Mouse (Mus musculus) embryonic stem cell, embryonic (primary cell): Measurements from ENCODE around the gene Fam71e1.

Experiments
- CTCF ChIA-PET, 4 experiments: fragments of 300-600 bp in 2 of 4; fragments of 350-600 bp in 2 of 4; sonication (Branson Sonifier 250); formaldehyde crosslinking; loops; one replicate each; lab custom pipeline; 2022; ENCODE audit warnings: inconsistent platforms in 2 of 4; lab: Charles Lee
- POLR2A ChIA-PET, 4 experiments: fragments of 300-600 bp in 2 of 4; fragments of 350-600 bp in 2 of 4; sonication (Branson Sonifier 250); formaldehyde crosslinking; loops; one replicate each; lab custom pipeline; 2022; ENCODE audit warnings: antibody characterized with exemption in 4 of 4, inconsistent platforms in 1 of 4; lab: Charles Lee

Gene Fam71e1

DNA sequence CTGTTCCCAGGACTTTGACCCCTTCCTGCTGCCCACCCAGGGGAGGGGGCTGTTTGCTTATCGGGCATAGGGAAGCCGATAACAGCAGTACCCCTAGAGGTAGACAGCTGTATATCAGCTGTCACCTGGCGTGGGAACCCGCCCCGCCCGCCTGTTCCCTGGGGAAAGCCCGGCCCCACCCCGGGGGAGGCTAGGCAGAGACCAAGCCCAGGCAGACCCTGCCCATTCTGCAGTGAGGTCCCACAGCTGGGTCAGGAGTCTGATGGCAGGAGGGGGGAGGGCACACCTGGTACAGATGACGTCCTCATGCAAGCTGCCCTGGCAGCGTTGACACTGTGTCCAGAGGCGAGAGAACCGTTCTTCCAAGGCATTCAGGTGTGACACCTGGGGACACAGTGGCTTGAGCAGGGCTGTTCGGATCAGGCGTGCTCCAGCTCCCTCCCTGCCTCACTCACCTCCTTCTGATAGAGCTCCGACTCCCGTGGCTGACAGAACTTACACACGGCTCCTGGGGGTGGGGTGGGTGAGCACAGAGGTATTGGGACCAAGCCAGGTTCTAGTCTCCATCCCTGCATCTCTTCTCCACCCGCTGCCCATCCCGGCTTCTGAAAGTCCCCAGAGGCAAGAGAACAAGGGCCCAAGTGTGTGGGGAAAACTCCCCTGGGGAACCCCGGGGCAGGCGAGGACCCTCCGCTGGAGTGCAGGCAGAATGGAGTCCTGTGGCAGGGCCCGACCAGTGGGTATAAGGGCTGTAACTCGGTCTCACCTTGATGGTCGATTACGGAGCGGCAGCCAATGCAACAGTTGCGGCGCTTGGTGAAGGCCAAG lies 36.8 kb downstream of the Fam71e1 start:
- CTCF ChIA-PET = interaction anchor here in 3 of 4 experiments (0.7 to 6.6 kb wide), 6 partner anchors 9 to 194 kb away, joined by 3 to 43 read pairs (median 3); partner anchors contain the start of gene Pold1 (in 1 of the 3)
- POLR2A ChIA-PET = interaction anchor here in 2 of 4 experiments (0.6 to 2.1 kb wide), 6 partner anchors 10 to 111 kb away, joined by 3 to 12 read pairs (median 4); partner anchors contain the start of genes Nr1h2 (in 1 of the 2) and Pold1 (in 1 of the 2)

DNA sequence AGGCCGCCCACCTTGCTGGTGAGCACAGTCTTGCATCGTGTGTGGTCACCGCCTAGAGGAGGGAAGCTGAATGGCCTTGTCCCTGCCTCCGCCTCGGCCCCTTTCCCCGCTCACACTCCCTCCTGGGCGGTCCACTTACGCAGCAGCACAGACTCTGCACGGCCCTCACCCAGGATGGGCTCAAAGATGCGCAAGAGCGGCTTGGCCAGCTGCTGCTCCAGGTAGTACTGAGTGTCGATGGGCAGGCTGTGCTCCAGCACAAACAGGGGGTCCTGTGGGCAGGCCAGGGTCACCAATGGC lies 37.3 kb downstream of the Fam71e1 start:
- POLR2A ChIA-PET = interaction anchor here in 2 of 4 experiments (0.8 to 1.3 kb wide), 5 partner anchors 10 to 105 kb away, joined by 3 to 6 read pairs (median 4); partner anchors contain the start of gene Pold1 (in 2 of the 2)
- CTCF ChIA-PET = interaction anchor here in 2 of 4 experiments (0.9 to 6.6 kb wide), 3 partner anchors 8 to 107 kb away, joined by 3 to 43 read pairs (median 3); partner anchors contain the start of gene Pold1 (in 1 of the 2)

DNA sequence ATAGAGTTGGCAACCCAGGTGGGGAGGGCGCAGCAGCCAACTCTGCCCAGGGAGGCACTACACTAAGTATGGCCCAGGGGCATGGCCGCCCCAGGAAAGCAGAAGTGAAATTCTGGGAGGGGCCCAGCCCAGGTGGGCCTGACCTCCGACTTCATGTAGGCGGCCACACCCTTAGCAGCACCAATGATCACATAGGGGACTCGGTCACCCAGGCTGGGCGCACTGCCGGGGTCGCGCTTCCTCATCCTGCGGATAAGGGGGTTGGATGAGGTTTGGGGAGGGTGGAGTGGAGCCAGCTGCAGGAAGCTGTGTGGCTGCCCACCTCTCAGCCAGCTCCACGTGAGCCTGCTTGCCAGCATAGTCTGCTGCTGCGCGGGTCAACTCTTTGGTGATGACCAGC lies 37.9 kb downstream of the Fam71e1 start:
- CTCF ChIA-PET = interaction anchor here in 3 of 4 experiments (0.6 to 6.6 kb wide), 8 partner anchors 14 to 182 kb away, joined by 3 to 43 read pairs (median 4); partner anchors contain the start of gene Pold1 (in 1 of the 3)

DNA sequence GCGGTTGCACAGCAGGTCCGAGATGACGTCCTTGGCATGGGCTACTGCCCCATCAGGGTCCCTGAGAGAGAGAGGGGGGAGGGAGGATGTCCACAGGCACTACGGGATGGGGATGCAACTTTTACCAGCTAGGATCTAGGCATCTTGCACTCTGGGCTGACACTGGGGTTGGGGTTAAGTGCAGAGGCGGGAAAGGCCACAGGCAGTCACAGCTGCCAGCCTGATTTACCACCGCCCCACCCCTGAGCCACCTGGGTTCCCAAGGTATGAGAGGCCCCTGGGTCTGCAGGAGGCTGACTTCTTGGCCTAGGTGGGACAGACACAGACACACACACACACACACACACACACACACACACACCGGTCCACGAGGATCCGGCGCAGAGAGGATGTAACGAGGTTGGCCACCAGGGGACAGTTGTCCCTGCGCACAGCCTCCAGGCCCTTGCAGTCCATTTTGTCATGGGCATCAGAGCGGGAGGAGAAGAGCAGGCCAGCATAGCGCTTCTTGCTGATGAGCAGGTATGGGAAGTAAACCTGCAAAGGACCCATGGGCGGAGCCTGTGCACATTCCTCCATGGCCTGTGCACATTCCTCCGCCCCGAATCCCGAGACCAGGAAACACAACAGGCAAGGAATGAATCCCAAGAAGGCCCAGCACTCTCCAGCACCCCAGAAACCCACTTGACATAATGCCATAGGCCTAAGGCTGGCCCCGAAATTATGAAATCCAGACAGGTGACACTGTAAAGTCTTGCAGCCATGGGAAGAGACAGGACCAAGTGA lies 38.5 kb downstream of the Fam71e1 start:
- POLR2A ChIA-PET = interaction anchor here in 3 of 4 experiments (0.8 to 5.1 kb wide), 13 partner anchors 7 to 104 kb away, joined by 3 to 48 read pairs (median 4); partner anchors contain the start of gene Pold1 (in 3 of the 3)
- CTCF ChIA-PET = interaction anchor here (0.7 to 6.6 kb wide), 14 partner anchors 7 to 182 kb away, joined by 3 to 43 read pairs (median 4); partner anchors contain the start of gene Pold1 (in 1 of the 4)

More for the DNA sequence above, 37.9 kb downstream of the Fam71e1 start:
- POLR2A ChIA-PET = interaction anchor here in 3 of 4 experiments (0.8 to 1.2 kb wide), 6 partner anchors 12 to 104 kb away, joined by 3 to 6 read pairs (median 4); partner anchors contain the start of gene Pold1 (in 3 of the 3)

DNA sequence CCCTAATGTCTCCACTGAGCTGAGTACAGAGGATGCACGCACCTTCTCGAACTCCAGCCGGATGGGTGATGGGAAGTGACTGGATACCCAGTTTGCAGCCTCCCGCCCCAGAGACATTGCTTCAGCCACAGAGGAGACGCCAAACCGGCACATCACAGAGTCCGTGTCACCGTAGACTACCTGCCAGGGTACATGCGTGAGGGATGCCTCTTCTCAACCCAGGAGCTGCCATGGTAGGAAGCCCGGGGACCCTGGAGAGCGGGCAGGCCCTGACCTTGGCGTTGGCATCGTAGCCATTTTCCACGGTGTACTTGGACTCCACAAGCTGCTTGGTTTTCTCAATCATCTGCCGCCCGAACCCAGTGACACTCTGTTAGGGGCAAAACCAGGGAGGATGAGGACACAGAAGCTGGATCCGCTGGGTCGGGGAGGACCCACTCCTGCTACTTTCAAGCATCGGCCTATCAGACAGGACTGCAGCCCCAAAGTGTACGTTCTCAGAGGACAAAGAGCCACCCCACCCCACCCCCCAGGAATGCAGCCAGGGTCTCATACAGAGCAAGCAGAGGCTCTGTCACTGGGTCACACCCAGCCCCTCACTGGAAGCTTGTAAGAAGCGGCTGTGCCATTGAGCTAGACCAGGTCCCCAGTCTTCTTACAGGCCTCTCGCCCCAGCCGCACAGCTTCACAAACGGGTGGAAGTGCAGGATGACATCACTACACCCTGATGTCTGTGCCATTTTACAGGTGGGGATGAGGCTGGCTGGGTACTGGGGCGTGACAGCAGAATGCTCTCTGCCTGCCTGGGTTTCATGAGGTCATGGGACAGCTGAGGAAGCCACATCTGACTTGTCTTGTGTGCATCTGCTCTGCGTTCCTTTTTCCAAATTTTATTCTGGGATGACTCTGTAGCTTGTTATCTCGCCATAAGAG lies 39.5 kb downstream of the Fam71e1 start:
- CTCF ChIA-PET = interaction anchor here (0.5 to 6.6 kb wide), 28 partner anchors 8 to 166 kb away, joined by 3 to 43 read pairs (median 4); partner anchors contain the start of genes Pold1 (in 2 of the 4) and Nr1h2 (in 1 of the 4)
- POLR2A ChIA-PET = interaction anchor here (0.8 to 5.1 kb wide), 21 partner anchors 8 to 290 kb away, joined by 3 to 48 read pairs (median 4); partner anchors contain the start of genes Pold1 (in 3 of the 4), 1700028J19Rik (in 1 of the 4), 2410002F23Rik (in 1 of the 4) and Nr1h2 (in 1 of the 4)

DNA sequence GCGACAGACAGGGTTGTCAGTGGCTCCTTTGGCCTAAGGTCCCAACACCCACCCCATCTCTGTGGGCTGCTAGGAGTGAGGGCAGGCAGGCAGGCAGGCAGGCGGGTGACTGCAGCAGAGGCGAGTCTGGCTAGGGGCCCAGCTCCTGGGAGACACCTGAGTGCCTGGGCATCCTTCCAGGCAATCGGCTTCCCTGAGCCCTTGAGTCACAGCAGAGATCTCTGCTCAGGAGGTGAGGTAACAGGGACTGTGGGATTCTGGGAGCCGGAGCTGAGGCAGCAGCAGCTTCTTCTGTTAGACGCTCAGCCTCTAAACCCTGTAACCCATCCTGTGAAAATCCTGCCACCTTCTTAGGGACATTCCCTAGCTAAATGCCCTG lies 40.2 kb downstream of the Fam71e1 start:
- ChIA-PET POLR2A (interaction anchor here (0.8 to 5.1 kb wide), 18 partner anchors 9 to 290 kb away, joined by 3 to 48 read pairs (median 4); partner anchors contain the start of genes Pold1 (in 3 of the 4), 1700028J19Rik (in 1 of the 4), 2410002F23Rik (in 1 of the 4) and Nr1h2 (in 1 of the 4)), CTCF (interaction anchor here (0.6 to 6.6 kb wide), 21 partner anchors 9 to 166 kb away, joined by 3 to 43 read pairs (median 4); partner anchors contain the start of genes Pold1 (in 2 of the 4) and Nr1h2 (in 1 of the 4))

DNA sequence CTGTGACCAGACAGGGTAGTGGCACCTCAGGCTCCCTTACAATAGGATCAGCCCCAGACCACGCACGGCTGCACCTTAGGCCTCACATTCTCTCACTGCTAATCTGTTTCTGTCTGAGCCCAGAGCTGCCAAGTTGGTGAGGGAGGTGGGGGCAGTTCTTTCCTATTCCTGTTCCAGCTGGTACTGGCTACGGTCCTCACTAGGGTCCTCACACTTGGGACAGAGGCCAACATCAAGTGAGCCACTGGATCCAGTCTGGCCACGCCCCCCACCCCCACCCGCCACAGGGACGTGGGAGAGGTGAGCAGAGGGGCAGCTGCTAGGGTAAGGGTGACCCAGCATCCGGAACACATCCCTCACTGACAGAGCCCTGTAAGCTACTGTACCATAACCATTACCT lies 40.6 kb downstream of the Fam71e1 start:
- CTCF ChIA-PET = interaction anchor here in 3 of 4 experiments (0.5 to 6.6 kb wide), 8 partner anchors 10 to 855 kb away, joined by 3 to 43 read pairs (median 6); partner anchors contain the start of gene Pold1 (in 2 of the 3)
- POLR2A ChIA-PET = interaction anchor here in 3 of 4 experiments (0.8 to 5.1 kb wide), 12 partner anchors 9 to 291 kb away, joined by 3 to 48 read pairs (median 4); partner anchors contain the start of genes Pold1 (in 2 of the 3), 1700028J19Rik (in 1 of the 3) and 2410002F23Rik (in 1 of the 3)

DNA sequence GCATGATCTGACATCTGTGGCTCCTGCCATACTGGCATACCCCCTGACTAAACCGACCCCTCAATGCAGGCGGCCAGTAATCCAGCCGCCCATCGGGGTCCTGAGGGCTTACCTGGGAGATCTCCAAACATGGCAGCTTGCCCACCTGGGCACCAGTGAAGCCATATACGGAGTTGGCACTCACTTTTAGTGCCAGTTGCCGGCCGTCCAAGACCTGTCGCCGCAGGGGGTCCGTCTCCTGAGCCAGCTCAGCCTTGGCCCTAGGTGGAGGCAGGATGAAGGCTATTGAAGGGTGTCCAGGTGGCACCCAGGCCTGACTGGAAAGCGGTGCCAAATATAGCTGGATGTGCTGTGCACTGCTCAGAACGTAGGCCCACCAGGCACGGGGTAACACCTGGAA lies 41.1 kb downstream of the Fam71e1 start:
- ChIA-PET CTCF (interaction anchor here in 3 of 4 experiments (0.5 to 6.6 kb wide), 6 partner anchors 10 to 1051 kb away, joined by 3 to 43 read pairs (median 16); partner anchors contain the start of gene Pold1 (in 2 of the 3)), POLR2A (interaction anchor here in 2 of 4 experiments (1.9 to 5.1 kb wide), 4 partner anchors 10 to 31 kb away, joined by 4 to 48 read pairs (median 22); partner anchors contain the start of gene Pold1 (in 2 of the 2))

DNA sequence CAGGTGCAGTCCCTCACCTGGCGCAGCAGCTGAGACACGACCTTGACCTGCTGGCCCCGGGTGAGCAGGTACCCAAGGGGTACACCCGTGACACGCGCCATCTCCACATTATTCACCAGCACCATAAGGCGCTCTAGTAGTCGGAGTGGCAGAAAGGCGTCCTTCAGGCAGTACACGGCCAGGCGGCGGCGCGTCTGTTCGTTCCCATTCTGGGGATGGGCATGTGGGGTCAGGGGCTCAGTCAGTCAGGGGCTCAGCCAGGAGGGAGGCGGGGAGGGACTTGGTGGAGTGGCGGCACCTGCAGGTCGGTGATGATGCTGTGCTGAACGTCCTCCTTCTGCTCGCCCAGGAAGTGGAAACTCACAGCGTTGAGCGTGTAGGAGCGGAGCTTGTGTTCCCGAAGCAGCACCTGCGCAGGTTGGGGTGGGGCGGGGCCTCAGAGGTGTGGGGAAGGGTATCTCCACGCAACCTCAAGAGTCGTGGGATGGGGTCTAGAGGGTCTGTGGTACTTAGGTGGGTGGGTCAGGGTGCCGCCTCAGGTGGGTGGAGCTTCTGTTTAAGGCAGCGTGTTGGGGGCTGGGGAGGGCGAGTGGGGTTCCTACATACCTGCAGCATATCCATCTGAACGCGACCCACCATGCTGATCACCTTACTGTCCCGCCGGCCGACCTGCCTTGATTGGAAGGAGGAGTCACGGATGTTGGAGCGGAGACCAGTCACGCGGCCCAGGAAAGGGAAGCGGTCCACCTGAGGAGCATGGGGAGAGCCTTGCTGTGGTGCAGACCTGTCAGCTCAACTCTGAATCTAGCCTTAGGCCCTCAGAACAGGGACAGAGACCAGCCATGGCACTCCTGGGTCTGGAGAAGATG lies 42.6 kb downstream of the Fam71e1 start:
- POLR2A ChIA-PET = interaction anchor here in 3 of 4 experiments (0.8 to 6.0 kb wide), 11 partner anchors 9 to 32 kb away, joined by 3 to 48 read pairs (median 3); partner anchors contain the start of genes Nr1h2 (in 3 of the 3) and Pold1 (in 2 of the 3)
- CTCF ChIA-PET = interaction anchor here in 3 of 4 experiments (0.6 to 3.7 kb wide), 10 partner anchors 8 to 163 kb away, joined by 3 to 12 read pairs (median 4); partner anchors contain the start of gene Pold1 (in 1 of the 3)

DNA sequence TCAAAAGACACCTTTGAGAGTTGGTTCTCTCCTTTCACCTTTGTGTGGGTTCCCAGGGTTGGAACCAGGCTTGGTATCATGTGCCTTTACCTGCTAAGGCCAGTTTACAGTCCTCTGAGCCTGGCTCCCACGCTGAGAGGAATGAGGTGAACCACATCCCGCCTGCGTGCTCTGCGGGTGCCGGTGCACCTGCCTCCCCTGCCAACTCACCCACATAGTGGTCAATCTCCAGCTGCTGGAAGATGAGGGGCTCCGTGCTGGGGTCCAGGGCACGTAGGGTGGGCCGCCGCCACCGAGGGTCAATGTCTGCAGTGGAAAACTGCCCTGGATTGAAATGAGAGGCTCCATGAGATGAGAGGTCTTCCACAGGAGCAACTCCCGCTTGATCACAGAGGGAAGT lies 46.2 kb downstream of the Fam71e1 start:
- POLR2A ChIA-PET = interaction anchor here in 3 of 4 experiments (0.5 to 6.0 kb wide), 17 partner anchors 9 to 307 kb away, joined by 3 to 40 read pairs (median 4); partner anchors contain the start of genes 1700028J19Rik (in 1 of the 3) and 2410002F23Rik (in 1 of the 3)
- CTCF ChIA-PET = interaction anchor here in 2 of 4 experiments (0.6 to 1.9 kb wide), 5 partner anchors 15 to 629 kb away, joined by 3 to 7 read pairs (median 4); no protein-coding TSS in a partner anchor

DNA sequence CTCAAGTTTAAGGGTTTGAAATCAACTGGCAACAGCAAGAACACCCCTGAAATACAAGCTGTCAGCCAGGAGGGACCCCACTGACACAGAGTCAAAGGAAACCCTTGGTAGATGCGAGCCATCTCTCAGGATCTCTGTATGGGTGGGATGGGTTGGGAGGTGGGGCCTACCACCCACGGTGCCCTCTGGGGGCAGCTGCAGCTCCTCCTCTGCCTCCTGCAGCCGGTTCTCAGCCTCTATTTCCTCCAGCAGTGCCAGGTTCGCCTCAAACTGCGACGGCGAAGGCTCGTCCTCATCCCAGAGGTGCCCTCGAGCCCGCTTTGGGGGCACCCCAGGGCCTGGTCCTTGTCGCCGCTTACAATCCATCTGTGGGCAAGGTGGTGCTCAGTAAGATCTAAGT lies 46.7 kb downstream of the Fam71e1 start:
- ChIA-PET POLR2A (interaction anchor here in 3 of 4 experiments (0.5 to 6.0 kb wide), 14 partner anchors 9 to 307 kb away, joined by 3 to 40 read pairs (median 4); partner anchors contain the start of genes 1700028J19Rik (in 1 of the 3) and 2410002F23Rik (in 1 of the 3)), CTCF (interaction anchor here in 3 of 4 experiments (0.6 to 2.0 kb wide), 7 partner anchors 11 to 629 kb away, joined by 3 to 7 read pairs (median 4); no protein-coding TSS in a partner anchor)

DNA sequence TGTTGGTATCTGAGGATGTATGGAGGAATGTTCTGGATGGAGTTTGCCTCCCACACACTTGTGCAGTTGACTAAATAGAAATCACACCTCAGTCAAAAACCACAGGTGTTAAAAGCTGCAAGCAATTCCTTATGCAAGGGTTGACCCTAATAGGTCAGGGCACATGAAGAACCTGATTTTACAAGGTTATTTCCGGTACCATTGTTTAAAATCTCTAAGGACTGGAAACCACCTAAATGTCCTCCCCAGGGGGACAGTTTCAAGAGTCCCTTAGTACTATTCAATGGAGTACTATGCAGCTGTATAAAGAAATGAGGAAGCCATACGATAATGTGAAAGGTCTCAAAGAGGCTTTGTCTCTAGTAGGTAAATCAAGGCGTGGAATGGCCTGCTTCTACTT lies 49.9 kb downstream of the Fam71e1 start:
- CTCF ChIA-PET = interaction anchor here in 3 of 4 experiments (0.6 to 5.6 kb wide), 16 partner anchors 11 to 283 kb away, joined by 3 to 71 read pairs (median 4); partner anchors contain the start of genes Kcnc3 (in 1 of the 3) and Spib (in 1 of the 3)
- POLR2A ChIA-PET = interaction anchor here in 3 of 4 experiments (0.5 to 5.3 kb wide), 13 partner anchors 9 to 283 kb away, joined by 3 to 49 read pairs (median 6); partner anchors contain the start of genes Kcnc3 (in 1 of the 3) and Spib (in 1 of the 3)

DNA sequence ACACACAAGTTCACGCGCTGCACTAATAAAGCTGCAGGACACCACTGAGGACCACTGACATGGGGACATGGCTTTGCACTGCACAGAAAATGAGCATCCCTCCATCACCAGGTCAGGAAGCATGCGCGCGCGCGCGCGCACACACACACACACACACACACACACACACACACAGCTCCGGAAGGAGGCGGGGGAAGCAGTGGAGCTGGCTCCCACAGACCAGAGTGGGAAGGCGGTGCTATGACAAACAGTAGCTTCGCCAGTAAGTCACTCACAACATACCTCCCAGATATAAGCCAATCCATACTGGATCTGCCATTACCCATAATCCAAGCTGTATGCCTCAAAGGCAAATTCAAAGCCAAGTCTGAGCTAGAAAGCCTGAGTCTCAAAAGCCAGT lies 50.7 kb downstream of the Fam71e1 start:
- CTCF ChIA-PET = interaction anchor here in 3 of 4 experiments (0.6 to 5.6 kb wide), 19 partner anchors 8 to 284 kb away, joined by 3 to 71 read pairs (median 3); partner anchors contain the start of genes Kcnc3 (in 1 of the 3) and Spib (in 1 of the 3)
- POLR2A ChIA-PET = interaction anchor here in 3 of 4 experiments (0.7 to 5.3 kb wide), 23 partner anchors 8 to 303 kb away, joined by 3 to 49 read pairs (median 5); partner anchors contain the start of genes Kcnc3 (in 2 of the 3) and Spib (in 1 of the 3)

DNA sequence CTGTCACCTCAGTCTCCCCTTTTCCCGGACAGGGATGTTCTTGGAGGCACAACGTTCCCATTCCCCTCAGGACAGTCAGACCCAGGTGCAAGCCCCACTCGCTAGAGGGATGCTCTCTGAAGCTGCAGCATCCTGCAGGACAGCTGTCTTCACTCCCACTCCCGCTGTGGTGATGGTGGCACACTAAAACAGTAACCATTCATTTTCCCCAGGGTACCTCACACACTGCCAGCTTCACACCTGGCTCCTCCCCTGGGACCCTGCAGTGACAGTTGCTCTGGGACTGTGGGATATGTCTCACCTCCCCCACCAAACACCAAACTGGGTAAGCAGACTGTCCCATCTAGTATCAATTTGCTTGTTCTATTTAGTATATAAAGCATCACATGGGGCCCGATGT lies 51.3 kb downstream of the Fam71e1 start:
- POLR2A ChIA-PET = interaction anchor here in 3 of 4 experiments (0.5 to 5.3 kb wide), 37 partner anchors 8 to 767 kb away, joined by 3 to 49 read pairs (median 5); partner anchors contain the start of genes Kcnc3 (in 2 of the 3), Atf5 (in 1 of the 3), Emc10 (in 1 of the 3) and Fam71e1 (in 1 of the 3)

More for the DNA sequence above, 51.3 kb downstream of the Fam71e1 start:
- CTCF ChIA-PET = interaction anchor here (0.8 to 5.6 kb wide), 24 partner anchors 9 to 285 kb away, joined by 3 to 71 read pairs (median 5); partner anchors contain the start of genes Kcnc3 (in 1 of the 4) and Spib (in 1 of the 4)
